In genomic region chr3:146620555-146621249, GRCm38 (mm10) we compare ENCODE assay signal across 10 mouse cellular contexts. TPM values are rescaled to one million over a fixed set of nuclear protein-coding genes. Genes with fewer than 3 reads are reported as not detected.
DNase-seq lines count a peak whose midpoint lies in the region; ATAC-seq lines count a peak whose summit lies in the region.
"Had no signal": no experiment of that assay in that cellular context is flagged by ENCODE, and none has a peak within 500 bp of the region (broad histone marks: within the 10 kb centered on the region; RNA-seq: fewer than 3 reads in every experiment).

No protein-coding gene starts in this region.

- no peak overlapping the region for H3K27ac ChIP-seq in heart, embryonic 10.5 days
- H3K27ac ChIP-seq: embryonic facial prominence, embryonic 13.5 days had no signal

- peak; percentile 83 for DNase-seq in heart, adult 11 months
- no peak for DNase-seq in heart, embryonic 10.5 days (ENCODE audit: low spot score)
- DNase-seq in adrenal gland, postnatal 10 days: peak; percentile 61
- peak; percentile 73 to 83 for DNase-seq in frontal cortex, postnatal 10 days (ENCODE audit: low spot score in 2 of 2)
- DNase-seq in left cerebral cortex, adult 11 months (ENCODE audit: low spot score): peak; percentile 75
- no peak for DNase-seq in thymus, postnatal 10 days (ENCODE audit: low spot score in 2 of 2)
- no peak for DNase-seq in embryo, embryonic 9.5 days (ENCODE audit: extremely low spot score)
- DNase-seq: lung, embryonic 14.5 days had no signal

- WGBS in heart, embryonic 10.5 days: 79% methylated on average over 14 of the region's 14 CpGs

- H3K4me1 ChIP-seq in heart, embryonic 10.5 days: no peaks in the 10 kb centered on the region
- H3K4me1 ChIP-seq: embryonic facial prominence, embryonic 13.5 days had no signal

- no peaks in the 10 kb centered on the region for H3K27me3 ChIP-seq in heart, embryonic 10.5 days (ENCODE audit: insufficient read depth, poor library complexity, severe bottlenecking)
- H3K27me3 ChIP-seq: embryonic facial prominence, embryonic 13.5 days had no signal

- H3K36me3 ChIP-seq in heart, embryonic 10.5 days: no peaks in the 10 kb centered on the region
- H3K36me3 ChIP-seq: embryonic facial prominence, embryonic 13.5 days had no signal

- H3K4me3 ChIP-seq in heart, embryonic 10.5 days: no peak overlapping the region
- H3K4me3 ChIP-seq: embryonic facial prominence, embryonic 13.5 days had no signal

- ATAC-seq in monocyte, adult 5-6 weeks (replicated peaks; ENCODE audit: insufficient number of reproducible peaks, low FRiP score, low TSS enrichment, poor library complexity, severe bottlenecking): no peak

- no peaks in the 10 kb centered on the region for H3K9me3 ChIP-seq in heart, embryonic 10.5 days
- H3K9me3 ChIP-seq: embryonic facial prominence, embryonic 13.5 days had no signal

RNA-seq across cellular contexts. Expression of gene Dnase2b, which starts 5.3 kb away (rescaled TPM):
- 0.05 TPM in 1 of 2 replicates, not detected in the other for polyA plus RNA-seq in heart, embryonic 10.5 days (2016; fragmentation: Nextera tagmentation; extraction: Ambion mirVana)
- total RNA-seq in adrenal gland, postnatal 10 days (2021): 1 to 10 TPM in 1 of 2 experiments, under 1 TPM in 1; 0.61 to 1.7 TPM
- total RNA-seq in monocyte, adult 5-6 weeks (2017): 0.39 to 4.6 TPM (median 0.48 TPM) in 3 replicates
- polyA plus RNA-seq: lung, embryonic 14.5 days had no signal

RNA-seq across cellular contexts. Expression of gene 4930503B20Rik, which starts 30.4 kb away (rescaled TPM):
- 0.11 TPM in 1 of 2 replicates, not detected in the other for polyA plus RNA-seq in heart, embryonic 10.5 days (2016; fragmentation: Nextera tagmentation; extraction: Ambion mirVana)
- total RNA-seq in adrenal gland, postnatal 10 days (2021): not detected
- total RNA-seq in monocyte, adult 5-6 weeks (2017): 0.19 to 1.6 TPM in 2 of 3 replicates, not detected in the other
- polyA plus RNA-seq: lung, embryonic 14.5 days had no signal

RNA-seq across cellular contexts. Expression of gene Uox, which starts 50.5 kb away (rescaled TPM):
- polyA plus RNA-seq in heart, embryonic 10.5 days (2016; fragmentation: Nextera tagmentation; extraction: Ambion mirVana): not detected in 2 replicates
- 100 to 1,000 TPM in 1 of 2 experiments, 10 to 100 TPM in 1; 44.1 to 112 TPM for total RNA-seq in adrenal gland, postnatal 10 days (2021)
- total RNA-seq in monocyte, adult 5-6 weeks (2017): 0.64 TPM in 1 of 3 replicates, not detected in the others
- polyA plus RNA-seq: lung, embryonic 14.5 days had no signal

Comparison
In these comparisons a context has a peak if more than half of its experiments do, and no peak if none do; other contexts are left out.
1. DNase-seq: peak in heart, adult 11 months (single experiment), adrenal gland, postnatal 10 days (single experiment), frontal cortex, postnatal 10 days (2 of 2) and left cerebral cortex, adult 11 months (single experiment); none in heart, embryonic 10.5 days (single experiment), thymus, postnatal 10 days (0 of 2) and embryo, embryonic 9.5 days (single experiment).
2. RNA of gene Uox, which starts 50.5 kb away (total RNA-seq): 44.1 to 112 TPM in adrenal gland, postnatal 10 days; 0.64 TPM in monocyte, adult 5-6 weeks; every median in the first group is over 10 times any median in the second.